Mouse (Mus musculus) MEL-GATA-1-ER (cell line): ENCODE data around the gene Lmntd1.

ENCODE experiments used
- DNase-seq: peaks from one replicate; pipeline ENCODE4 v3.0.0-alpha.2; 2012; ENCODE audit warnings: low read depth; ENCODE audit errors: extremely low read depth

Gene Lmntd1

GRCm38 (mm10) chr6:145495731-145496130 lies 118.4 kb downstream of the Lmntd1 start:
- no peak for DNase-seq

GRCm38 (mm10) chr6:145488251-145488650 lies 125.9 kb downstream of the Lmntd1 start:
- no peak for DNase-seq

- DNase-seq, result no peak
Measured at GRCm38 (mm10) chr6:145485986-145486605, 128.0 kb downstream of the Lmntd1 start.

- no peak for DNase-seq
Measured at GRCm38 (mm10) chr6:145483318-145483674, 130.8 kb downstream of the Lmntd1 start.

GRCm38 (mm10) chr6:145482656-145483317 lies 131.3 kb downstream of the Lmntd1 start:
- DNase-seq, result no peak

- no peak for DNase-seq
Measured at GRCm38 (mm10) chr6:145481938-145482337, 132.2 kb downstream of the Lmntd1 start.

- no peak for DNase-seq
Measured at GRCm38 (mm10) chr6:145478821-145479271, 135.3 kb downstream of the Lmntd1 start.

- DNase-seq, result no peak
Measured at GRCm38 (mm10) chr6:145477367-145477905, 136.7 kb downstream of the Lmntd1 start.

- DNase-seq, result no peak
Measured at GRCm38 (mm10) chr6:145471638-145472247, 142.4 kb downstream of the Lmntd1 start.

- DNase-seq, result no peak
Measured at GRCm38 (mm10) chr6:145469260-145469943, 144.7 kb downstream of the Lmntd1 start.

- no peak for DNase-seq
Measured at GRCm38 (mm10) chr6:145464027-145464426, 150.1 kb downstream of the Lmntd1 start.

GRCm38 (mm10) chr6:145462677-145463245 lies 151.4 kb downstream of the Lmntd1 start:
- no peak for DNase-seq

- DNase-seq, result no peak
Measured at GRCm38 (mm10) chr6:145457066-145457465, 157.1 kb downstream of the Lmntd1 start.

- DNase-seq, result no peak
Measured at GRCm38 (mm10) chr6:145450628-145451403, 163.3 kb downstream of the Lmntd1 start.

- no peak for DNase-seq
Measured at GRCm38 (mm10) chr6:145448361-145448760, 165.8 kb downstream of the Lmntd1 start.

GRCm38 (mm10) chr6:145445811-145446500 lies 168.2 kb downstream of the Lmntd1 start:
- no peak for DNase-seq

GRCm38 (mm10) chr6:145445380-145445779 lies 168.7 kb downstream of the Lmntd1 start:
- no peak for DNase-seq

- DNase-seq, result no peak
Measured at GRCm38 (mm10) chr6:145442786-145443185, 171.3 kb downstream of the Lmntd1 start.

GRCm38 (mm10) chr6:145441416-145442110 lies 172.6 kb downstream of the Lmntd1 start:
- DNase-seq, result no peak
